Mouse (Mus musculus): ENCODE measurements around the gene Rhot2. TPM values are rescaled to one million over a fixed set of nuclear protein-coding genes. Genes with fewer than 3 reads are reported as not detected.

Gene Rhot2
- polyA plus RNA-seq, 1 experiment, result 62.1 TPM

DNA sequence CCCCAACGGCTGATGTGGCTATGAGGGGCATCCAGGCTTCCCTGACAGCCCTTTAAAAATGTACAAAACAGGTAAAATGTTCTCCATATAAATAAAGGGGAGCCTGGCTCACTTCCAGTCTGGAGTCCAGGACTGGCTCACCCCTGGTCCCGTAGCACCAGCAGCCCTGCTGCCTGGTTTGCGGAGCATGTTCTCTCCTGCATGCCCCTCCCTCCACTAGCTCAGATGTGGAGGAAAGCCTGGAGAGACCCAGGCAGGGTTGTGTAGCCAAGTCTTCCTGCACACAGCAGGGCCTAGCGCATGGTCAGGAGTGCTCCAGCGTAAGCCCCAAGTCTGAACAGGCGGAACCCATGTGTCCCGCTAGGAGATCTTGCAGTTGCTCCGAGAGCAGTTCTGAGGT, 38.6 kb upstream of the Rhot2 start:
- no peak for TF ChIP-seq POLR2A (IDR thresholded peaks at IDR 0.05; ENCODE audit: low read depth, low read length)
- no peak for TF ChIP-seq CTCF (IDR thresholded peaks at IDR 0.05; ENCODE audit: extremely low read depth, insufficient read depth, insufficient read length, insufficient replicate concordance)
- no peak overlapping the region for H3K4me3 ChIP-seq (ENCODE audit: extremely low read depth, insufficient read depth, insufficient read length)
- H3K27ac ChIP-seq (ENCODE audit: insufficient read depth, low read length), result no peak overlapping the region
- 97% methylated on average over 8 of the region's 8 CpGs for WGBS
- no peaks in the 10 kb centered on the region for H3K4me1 ChIP-seq (ENCODE audit: control insufficient read depth, insufficient read depth, insufficient read length)
- no peak for DNase-seq (ENCODE audit: low read depth in 1 of 2, low spot score in 2 of 2)
- no peaks in the 10 kb centered on the region for H3K27me3 ChIP-seq (ENCODE audit: control insufficient read depth, insufficient read depth, low read length)
- H3K36me3 ChIP-seq (ENCODE audit: control insufficient read depth, insufficient read depth, low read length), result peaks cover 20% of the 10 kb centered on the region

DNA sequence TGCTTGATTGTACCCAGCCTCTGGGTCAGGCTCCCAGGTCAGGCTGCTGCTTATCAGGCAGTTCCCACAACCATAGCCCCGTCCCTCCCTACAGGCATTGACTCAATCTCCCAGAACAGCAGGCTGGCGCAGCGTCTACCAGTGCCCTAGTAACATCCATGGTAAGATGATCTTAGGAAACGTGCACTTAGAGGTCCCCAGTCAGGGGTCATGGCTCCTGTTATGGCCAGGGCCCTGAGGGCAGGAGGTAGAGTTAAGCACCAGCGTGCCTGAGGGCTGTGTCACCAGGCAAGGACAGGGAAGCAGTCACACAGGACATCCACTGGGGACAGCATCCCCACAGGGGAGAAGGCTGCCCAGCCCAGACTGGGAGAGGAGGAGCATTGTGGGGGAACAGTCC, 37.7 kb upstream of the Rhot2 start:
- TF ChIP-seq POLR2A (IDR thresholded peaks at IDR 0.05; ENCODE audit: low read depth, low read length), result no peak
- no peak for TF ChIP-seq CTCF (IDR thresholded peaks at IDR 0.05; ENCODE audit: extremely low read depth, insufficient read depth, insufficient read length, insufficient replicate concordance)
- no peak overlapping the region for H3K4me3 ChIP-seq (ENCODE audit: extremely low read depth, insufficient read depth, insufficient read length)
- no peaks in the 10 kb centered on the region for H3K4me1 ChIP-seq (ENCODE audit: control insufficient read depth, insufficient read depth, insufficient read length)
- WGBS, result 77% methylated on average over 5 of the region's 5 CpGs
- no peaks in the 10 kb centered on the region for H3K27me3 ChIP-seq (ENCODE audit: control insufficient read depth, insufficient read depth, low read length)
- H3K36me3 ChIP-seq (ENCODE audit: control insufficient read depth, insufficient read depth, low read length), result peaks cover 21% of the 10 kb centered on the region
- DNase-seq (ENCODE audit: low read depth in 1 of 2, low spot score in 2 of 2), result no peak
- no peak overlapping the region for H3K27ac ChIP-seq (ENCODE audit: insufficient read depth, low read length)

DNA sequence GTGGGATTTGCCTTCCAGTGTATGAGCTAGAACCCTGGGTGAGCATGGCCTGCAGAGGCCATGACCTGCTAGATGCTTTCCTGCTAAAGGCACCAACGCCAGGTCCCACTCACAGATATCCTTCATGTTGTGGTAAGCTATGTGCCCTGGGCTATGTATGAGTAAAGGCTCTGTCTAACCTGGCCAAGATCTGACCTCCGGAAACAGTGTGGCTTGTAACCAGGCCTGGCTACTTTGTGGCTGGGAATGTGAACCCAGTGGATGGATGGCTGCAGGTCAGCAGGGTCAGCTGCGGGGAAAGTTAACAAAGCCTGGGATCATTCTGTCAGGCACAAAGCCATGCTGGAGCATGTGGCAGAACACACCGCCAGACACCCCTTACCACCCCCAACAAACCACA, 37.0 kb upstream of the Rhot2 start:
- Histone ChIP-seq H3K4me1 (ENCODE audit: control insufficient read depth, insufficient read depth, insufficient read length) (no peaks in the 10 kb centered on the region; the same call in 1 of the 2 replicates), H3K4me3 (ENCODE audit: extremely low read depth, insufficient read depth, insufficient read length) (no peak overlapping the region), H3K27me3 (ENCODE audit: control insufficient read depth, insufficient read depth, low read length) (no peaks in the 10 kb centered on the region), H3K36me3 (ENCODE audit: control insufficient read depth, insufficient read depth, low read length) (peaks cover 21% of the 10 kb centered on the region), H3K27ac (ENCODE audit: insufficient read depth, low read length) (no peak overlapping the region)
- no peak for DNase-seq (ENCODE audit: low read depth in 1 of 2, low spot score in 2 of 2)
- TF ChIP-seq POLR2A (IDR thresholded peaks at IDR 0.05; ENCODE audit: low read depth, low read length) (no peak), CTCF (IDR thresholded peaks at IDR 0.05; ENCODE audit: extremely low read depth, insufficient read depth, insufficient read length, insufficient replicate concordance) (no peak)
- WGBS, result 90% methylated on average over 4 of the region's 4 CpGs

- H3K36me3 ChIP-seq (ENCODE audit: control insufficient read depth, insufficient read depth, low read length), result peaks cover 21% of the 10 kb centered on the region
- no peaks in the 10 kb centered on the region; the same call in 1 of the 2 replicates for H3K4me1 ChIP-seq (ENCODE audit: control insufficient read depth, insufficient read depth, insufficient read length)
- TF ChIP-seq CTCF (IDR thresholded peaks at IDR 0.05; ENCODE audit: extremely low read depth, insufficient read depth, insufficient read length, insufficient replicate concordance) (no peak), POLR2A (IDR thresholded peaks at IDR 0.05; ENCODE audit: low read depth, low read length) (no peak)
- 75% methylated on average over 5 of the region's 5 CpGs for WGBS
- no peaks in the 10 kb centered on the region for H3K27me3 ChIP-seq (ENCODE audit: control insufficient read depth, insufficient read depth, low read length)
- no peak overlapping the region for H3K4me3 ChIP-seq (ENCODE audit: extremely low read depth, insufficient read depth, insufficient read length)
- DNase-seq (ENCODE audit: low read depth in 1 of 2, low spot score in 2 of 2), result no peak
- H3K27ac ChIP-seq (ENCODE audit: insufficient read depth, low read length), result no peak overlapping the region
Observed at GRCm38 (mm10) chr17:25880913-25881641, 36.4 kb upstream of the Rhot2 start.

DNA sequence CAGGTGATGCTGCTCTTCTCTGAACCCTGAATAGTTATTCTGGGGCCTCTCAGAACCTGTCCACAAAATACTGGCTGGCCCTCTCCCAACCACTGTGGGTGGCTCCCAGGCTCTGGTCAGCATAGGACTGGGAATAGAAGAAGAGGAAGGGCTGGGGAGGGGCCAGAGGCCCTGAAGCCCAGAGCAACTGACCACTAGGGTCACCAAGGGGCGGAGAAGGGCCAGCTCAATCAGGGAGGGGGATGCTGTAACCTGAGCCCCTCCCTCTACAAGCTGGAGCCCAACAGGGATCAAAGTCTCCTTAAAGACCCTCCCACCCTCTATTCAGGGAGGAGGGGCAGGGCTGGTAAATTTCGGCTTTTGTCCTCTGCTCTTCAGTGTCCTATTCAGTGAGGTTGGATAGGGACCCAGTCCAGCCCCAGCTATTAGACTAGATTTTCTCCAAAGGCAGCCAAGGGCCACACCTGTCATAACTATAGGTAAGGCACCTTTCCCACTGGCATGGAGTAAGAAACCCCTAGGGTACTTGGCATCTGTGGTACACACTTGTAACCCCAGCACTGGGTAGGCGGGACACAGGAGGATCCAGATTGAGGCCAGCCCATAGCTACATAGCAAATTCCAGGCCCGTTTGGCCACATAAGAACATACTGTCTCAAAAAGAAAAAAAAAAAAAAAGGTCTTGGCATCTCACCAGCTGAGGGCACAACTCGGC, 35.7 kb upstream of the Rhot2 start, which contains the start of gene Wfikkn1:
Gene Wfikkn1, minus strand, starts transcription at position 663 of the 715 bp plus-strand sequence.
- Histone ChIP-seq H3K27me3 (ENCODE audit: control insufficient read depth, insufficient read depth, low read length) (no peaks in the 10 kb centered on the region), H3K36me3 (ENCODE audit: control insufficient read depth, insufficient read depth, low read length) (peaks cover 21% of the 10 kb centered on the region), H3K4me3 (ENCODE audit: extremely low read depth, insufficient read depth, insufficient read length) (no peak within 1 kb of the TSS), H3K27ac (ENCODE audit: insufficient read depth, low read length) (no peak within 1 kb of the TSS), H3K4me1 (ENCODE audit: control insufficient read depth, insufficient read depth, insufficient read length) (no peaks in the 10 kb centered on the region; the same call in 1 of the 2 replicates)
- TF ChIP-seq POLR2A (IDR thresholded peaks at IDR 0.05; ENCODE audit: low read depth, low read length), result no peak
- no peak for TF ChIP-seq CTCF (IDR thresholded peaks at IDR 0.05; ENCODE audit: extremely low read depth, insufficient read depth, insufficient read length, insufficient replicate concordance)
- 77% methylated on average over 5 of the region's 5 CpGs for WGBS
- DNase-seq (ENCODE audit: low read depth in 1 of 2, low spot score in 2 of 2), result no peak

DNA sequence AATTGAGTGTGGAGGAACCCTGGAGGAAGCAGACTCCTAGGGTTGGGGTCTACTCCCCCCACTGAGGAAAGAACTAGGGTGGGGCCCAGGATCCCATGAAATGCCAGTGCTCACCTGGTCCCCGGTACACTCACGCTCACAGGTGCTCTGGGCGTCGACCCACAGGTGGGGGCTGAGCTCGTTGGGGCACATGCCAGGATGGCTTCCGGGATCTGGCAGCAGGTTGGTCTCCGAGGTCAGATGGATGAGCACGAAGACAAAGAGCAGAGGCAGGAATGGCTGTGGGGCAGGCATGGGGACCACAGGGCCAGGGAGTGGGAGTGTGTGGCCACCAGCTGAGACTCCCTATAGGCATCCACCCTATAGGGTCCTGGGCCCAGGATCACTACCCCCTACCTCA, 35.1 kb upstream of the Rhot2 start:
- Histone ChIP-seq H3K4me1 (ENCODE audit: control insufficient read depth, insufficient read depth, insufficient read length) (no peaks in the 10 kb centered on the region; the same call in 1 of the 2 replicates), H3K27me3 (ENCODE audit: control insufficient read depth, insufficient read depth, low read length) (no peaks in the 10 kb centered on the region), H3K27ac (ENCODE audit: insufficient read depth, low read length) (no peak overlapping the region), H3K4me3 (ENCODE audit: extremely low read depth, insufficient read depth, insufficient read length) (no peak overlapping the region), H3K36me3 (ENCODE audit: control insufficient read depth, insufficient read depth, low read length) (peaks cover 18% of the 10 kb centered on the region)
- 94% methylated on average over 8 of the region's 8 CpGs for WGBS
- no peak for TF ChIP-seq POLR2A (IDR thresholded peaks at IDR 0.05; ENCODE audit: low read depth, low read length)
- TF ChIP-seq CTCF (IDR thresholded peaks at IDR 0.05; ENCODE audit: extremely low read depth, insufficient read depth, insufficient read length, insufficient replicate concordance), result no peak
- no peak for DNase-seq (ENCODE audit: low read depth in 1 of 2, low spot score in 2 of 2)

Data from spleen, adult 2 months (tissue).